Mouse (Mus musculus) A20 (cell line): ENCODE data around the gene March4.

Experiments
- DNase-seq: peaks from one replicate; pipeline ENCODE4 v3.0.0-alpha.2; 2011; ENCODE audit warnings: low read depth, low spot score

Gene March4

DNA sequence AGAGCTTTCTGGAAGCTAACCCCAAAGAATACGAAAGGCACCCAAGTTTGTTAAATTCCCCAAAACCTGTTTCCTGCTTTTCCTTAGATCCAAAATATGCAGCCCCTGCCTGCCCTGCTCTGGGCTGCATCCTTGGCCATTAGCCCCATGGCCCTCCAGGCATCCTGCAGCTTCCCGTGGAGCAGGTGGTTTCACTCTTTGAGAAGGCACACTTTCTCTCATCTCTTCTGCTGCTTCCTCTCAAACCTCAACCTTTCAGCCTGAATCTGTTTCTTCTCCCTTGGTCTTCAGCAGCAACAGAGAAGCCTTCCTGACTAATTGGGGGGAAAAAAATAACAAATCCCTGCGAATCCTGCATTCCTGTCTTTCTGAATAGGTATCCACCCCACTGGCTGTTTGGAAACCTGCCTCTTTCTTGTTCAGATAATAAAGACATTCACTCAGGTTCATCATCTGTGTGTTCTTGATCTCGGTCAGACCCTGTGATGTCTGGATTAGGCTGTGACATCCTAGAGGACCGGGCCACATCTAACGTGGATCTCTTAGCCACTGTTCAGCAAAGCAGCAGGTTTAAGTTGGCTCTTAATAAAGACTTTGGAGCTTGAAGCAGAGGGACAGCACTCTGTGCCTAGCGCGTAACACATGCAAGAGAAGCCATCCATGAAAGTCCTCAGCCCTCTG lies 6.1 kb downstream of the March4 start:
- no peak for DNase-seq

DNA sequence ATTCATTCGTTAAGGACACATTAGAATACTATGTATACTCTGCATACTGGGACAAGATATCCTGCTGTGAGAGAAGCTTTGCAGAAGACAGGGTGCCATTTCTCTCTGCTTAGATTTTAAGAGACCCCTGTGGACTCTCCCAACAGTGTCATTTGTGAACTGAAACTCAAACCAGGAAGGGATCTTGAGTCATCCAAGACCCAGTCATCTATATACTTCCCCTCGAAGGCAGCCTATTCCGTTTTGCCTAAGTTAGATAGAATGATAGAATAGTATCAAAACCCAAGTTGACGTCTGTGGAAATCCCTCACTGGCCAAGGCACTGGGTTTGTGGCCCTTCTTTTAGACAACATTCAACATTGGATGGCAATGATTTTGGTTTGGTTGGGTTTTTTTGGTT lies 7.5 kb downstream of the March4 start:
- DNase-seq: no peak

DNA sequence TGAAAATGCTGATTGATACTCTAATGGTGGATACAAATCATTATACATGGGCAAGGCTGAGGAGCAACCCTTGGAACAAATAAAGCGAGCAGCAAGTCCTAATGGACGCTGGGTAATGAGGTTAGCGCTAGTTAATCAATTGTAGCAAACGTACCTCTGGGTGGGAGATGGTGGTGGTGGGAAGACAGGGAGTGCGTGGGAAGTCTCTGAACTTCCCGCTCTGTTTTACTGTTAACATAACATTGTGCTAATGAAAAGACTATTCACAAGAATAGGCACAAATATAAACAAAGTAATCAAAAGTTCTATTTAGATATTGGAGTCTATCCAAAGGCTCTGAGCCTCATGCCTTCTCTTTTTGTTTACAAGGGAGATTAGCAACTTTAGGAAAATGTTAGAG lies 13.1 kb downstream of the March4 start:
- no peak for DNase-seq

DNA sequence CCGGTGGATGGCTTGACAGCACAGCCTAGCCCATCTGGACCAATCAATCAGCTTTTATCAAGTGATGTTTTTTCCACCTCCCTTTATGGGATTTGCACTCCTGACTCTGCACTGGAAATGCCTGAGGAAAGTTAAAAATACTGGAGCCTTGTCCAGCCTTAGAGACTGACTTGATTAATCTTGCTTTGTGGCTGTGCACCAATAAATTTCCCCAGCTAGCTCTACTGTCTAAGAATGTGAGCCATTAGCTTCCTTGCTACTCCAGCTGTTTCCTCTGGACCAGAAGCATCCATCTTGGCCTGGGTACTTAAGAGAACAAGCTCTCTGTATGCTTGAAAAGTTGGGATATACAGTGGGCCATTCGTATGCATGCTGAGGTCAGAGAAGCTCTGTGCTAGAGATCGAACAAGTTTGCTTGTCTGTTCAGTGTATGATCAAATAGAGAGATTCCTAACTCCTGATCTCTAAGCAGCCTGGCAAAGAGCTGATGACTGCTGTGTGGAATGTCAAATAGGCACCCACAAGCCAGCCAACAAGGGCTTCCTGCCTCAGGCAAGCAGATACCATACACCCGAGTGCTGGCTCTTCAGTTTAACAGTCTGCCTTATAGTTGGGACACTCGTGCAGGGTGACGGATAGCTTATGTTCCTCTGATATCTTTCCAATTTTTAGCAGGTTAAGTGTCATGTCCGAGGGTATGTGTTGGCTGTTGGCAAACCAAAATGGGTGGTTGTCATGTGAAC lies 25.8 kb downstream of the March4 start:
- no peak for DNase-seq

DNA sequence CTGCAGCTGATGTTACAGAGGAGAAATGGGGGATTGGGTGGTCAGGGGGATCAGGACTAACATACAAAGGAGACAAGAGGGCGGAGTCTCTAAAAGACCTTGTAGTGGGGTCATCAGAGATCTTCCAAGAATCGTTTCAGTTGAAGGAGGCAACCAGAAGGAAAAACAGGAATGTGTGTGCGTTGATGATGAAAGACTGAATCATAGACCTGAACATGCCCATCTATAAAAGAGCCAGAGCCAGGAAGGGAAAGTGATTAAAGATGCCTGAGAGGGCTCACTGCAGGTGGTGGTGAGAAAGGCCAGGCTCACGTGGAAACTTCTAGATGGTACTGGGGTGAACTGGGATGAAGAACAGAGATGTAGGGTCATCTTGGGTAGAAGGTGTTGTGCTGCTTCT lies 27.2 kb downstream of the March4 start:
- no peak for DNase-seq

DNA sequence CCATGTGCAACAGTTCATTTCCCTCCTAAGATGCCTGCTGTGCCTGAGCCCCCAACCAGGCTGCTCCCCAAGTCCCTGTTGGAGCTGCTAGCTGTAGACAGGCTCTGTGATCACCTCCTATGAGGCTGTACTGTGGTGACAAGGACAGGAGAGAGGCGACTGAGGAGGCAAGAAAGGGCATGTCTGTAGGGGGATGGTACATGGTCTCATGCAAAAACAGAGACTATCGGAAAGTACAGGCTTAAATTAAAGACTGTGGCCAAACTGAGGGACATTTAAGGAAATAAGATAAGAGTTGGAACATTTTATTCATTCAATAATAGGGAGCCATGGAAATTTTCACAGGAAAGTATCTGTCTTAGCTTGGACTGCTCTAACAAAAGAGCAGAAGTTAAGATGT lies 29.1 kb downstream of the March4 start:
- DNase-seq: no peak

DNA sequence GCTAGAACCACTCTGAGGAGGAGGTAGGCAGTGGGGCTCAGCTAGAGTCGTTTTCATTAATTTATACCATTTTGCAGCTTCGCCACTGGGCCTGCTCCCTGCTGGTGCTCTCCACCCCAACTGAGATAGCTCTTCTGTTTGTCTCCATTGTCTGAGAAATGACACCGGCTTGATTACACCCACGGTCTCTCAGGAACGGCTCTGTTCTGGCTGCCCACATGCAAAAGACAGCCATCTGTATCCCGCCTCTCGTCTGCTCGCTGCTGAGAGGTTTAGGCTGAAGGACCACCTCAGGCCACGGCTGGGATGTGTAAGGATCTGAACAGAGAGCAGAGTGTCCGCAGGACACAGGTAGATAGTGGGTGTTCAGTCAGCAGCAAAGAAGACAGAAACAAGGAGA lies 30.5 kb downstream of the March4 start:
- no peak for DNase-seq

DNA sequence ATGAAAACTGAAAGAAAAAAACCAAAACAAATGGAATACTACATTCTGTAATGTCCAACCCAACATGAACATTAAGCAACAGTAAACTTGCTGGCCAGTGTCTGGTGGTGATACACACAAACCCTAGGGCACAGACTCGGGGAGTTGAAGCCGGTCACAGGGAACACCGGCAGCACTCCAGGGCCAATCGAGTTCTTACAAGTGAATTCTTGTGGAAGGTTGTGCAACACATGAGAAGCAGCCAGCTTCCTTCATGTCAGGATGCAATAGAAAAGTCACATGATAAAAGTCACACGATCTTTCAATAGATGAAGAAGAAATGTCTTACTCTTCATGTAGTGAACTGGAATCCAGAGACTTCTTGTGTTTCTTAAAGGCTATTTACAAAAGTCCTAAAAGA lies 39.1 kb downstream of the March4 start:
- no peak for DNase-seq

DNA sequence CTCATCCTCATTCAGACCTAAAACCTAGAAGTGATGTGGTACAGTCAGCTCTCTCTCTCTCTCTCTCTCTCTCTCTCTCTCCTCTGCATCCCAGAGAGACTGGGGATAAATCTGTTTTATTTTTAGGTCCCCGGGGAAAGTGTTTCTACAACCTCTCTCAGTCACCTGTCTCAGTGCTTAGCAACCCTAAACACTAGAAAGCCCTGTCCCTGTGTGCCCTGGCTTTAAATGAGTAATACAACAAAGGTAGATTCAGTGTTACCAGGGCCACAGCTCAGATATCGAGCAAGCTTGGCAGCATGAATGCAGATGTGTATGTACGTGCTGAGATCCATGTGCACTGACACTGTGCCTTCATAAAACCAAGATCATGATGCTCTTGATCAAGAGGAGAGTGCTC lies 43.3 kb downstream of the March4 start:
- no peak for DNase-seq

DNA sequence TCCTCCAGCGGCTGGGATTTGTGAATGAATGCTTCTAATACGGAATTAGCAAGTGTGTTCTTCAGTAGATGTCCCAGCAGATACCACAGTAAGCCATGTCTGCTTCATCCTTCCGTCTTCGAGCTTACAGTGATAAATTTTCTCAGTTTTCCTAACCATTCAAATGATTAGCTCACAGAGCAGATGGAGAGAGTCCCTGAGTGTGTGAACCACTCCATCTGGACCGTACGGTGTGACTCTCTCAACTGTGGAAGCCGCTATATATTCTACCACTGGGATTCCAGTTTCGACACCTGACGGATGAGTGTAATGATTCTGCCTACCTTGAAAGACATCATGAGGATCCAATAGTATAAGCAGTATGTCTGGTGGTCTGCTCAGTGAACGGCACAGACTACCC lies 44.1 kb downstream of the March4 start:
- DNase-seq: no peak

DNA sequence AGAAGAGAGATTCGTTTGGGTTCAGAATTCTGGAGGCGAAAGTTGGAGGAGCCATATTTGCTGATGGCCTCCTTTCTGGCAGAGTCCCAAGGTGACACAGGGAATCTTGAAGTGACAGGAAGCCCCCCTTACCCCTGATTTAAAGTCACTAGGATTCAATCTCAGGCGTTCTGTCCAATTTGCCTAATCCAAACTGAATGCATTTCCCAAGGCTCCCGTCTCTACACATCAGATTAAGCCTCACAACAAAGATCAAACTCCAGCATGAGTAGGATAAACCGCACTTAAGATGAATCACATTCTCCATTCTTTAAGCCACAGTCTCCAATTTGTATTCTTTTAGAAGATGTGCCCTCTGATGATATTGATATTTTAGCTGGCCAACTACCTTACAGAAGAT lies 45.4 kb downstream of the March4 start:
- DNase-seq: no peak

DNA sequence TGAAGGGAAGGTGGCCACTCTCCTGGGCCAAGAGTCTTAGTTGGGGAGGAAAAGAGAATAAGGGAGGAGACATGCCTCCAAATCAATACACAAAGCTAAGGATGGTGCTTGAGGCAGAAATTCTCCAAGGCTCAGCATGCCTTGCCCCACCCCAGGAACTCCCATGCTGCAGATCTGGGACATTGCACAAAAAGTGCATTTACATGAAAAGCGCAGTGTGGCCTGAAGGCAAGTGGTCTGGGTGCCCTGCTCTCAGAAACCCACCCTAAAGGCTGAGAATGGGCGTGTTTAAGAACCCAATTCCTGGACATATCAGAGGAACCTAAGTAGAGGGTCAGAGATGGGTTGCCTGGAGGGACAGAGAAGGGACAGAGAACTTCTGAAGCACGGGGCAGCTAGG lies 45.9 kb downstream of the March4 start:
- no peak for DNase-seq

DNA sequence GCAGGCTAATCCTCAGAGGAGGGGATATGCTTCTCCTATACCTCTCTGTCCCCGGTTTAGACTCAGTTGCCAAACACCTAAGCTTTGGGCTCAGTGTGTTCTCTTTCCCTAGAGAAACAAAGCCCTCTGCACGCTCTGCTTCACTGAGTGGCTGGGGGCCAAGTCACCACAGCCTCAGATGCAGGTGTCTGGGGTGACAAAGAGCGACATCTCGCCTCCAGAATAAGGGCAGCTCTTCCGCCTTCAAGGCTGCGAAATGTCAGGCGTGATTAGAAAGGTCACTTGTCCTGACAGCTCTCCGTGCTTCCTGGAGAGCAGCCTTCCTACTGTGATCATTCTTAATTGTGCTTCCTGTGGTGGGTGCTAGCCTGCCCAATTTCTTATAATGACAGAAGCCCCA lies 46.5 kb downstream of the March4 start:
- DNase-seq: peak; percentile 56

DNA sequence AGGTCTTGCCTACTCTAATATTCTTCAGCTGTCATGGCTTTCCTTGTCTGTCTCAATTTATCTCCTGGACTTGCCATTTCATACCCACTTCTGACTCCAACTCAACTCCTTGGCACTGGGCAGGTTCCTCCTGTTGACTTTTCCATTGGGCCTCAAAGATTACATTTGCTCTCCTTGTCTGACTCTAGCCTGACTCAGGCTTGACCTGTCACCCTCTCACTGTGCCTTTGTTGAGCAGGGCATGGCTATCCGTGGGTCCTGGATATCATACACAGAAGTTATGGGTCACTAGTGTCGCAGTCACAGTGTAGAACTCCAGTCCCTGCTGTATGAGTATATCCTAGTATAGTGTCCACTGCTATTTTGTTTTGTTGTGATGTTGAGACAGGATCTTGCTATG lies 60.1 kb downstream of the March4 start:
- no peak for DNase-seq

DNA sequence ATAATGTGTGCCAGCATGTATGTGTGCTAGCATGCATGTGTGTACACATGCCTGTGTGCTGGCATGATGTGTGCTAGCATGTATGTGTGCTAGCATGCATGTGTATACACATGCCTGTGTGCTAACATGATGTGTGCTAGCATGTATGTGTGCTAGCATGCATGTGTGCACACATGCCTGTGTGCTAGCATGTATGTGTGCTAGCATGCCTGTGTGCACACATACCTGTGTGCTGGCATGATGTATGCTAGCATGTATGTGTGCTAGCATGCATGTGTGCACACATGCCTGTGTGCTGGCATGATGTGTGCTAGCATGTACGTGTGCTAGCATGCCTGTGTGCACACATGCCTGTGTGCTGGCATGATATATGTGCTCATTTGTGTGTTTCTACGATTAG lies 67.7 kb downstream of the March4 start:
- no peak for DNase-seq

DNA sequence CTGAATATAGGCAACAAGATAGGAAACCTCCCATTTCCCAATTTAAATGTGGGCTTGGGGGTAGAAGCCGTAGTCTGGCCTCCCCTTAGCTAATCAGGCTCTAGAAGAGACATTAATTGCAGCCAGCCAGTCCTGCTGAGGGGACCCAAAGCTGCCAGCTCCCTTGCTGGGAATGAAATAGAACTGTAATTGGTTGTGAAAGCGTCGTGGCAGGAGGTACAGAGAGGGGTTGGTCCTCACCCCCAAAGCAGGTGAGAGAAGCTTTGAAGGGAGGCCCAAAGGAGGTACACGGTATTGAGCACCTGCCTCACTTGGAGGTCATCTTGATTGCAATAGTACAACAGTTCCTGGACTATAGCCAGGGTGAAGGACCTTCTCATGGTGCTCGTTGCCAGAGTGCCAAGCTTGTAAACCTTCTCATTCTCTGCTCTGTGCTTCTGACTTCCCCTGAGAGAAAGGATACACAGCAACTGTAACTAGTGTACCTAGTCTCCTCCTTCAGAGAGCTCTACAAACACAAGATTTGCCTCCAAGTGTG lies 68.2 kb downstream of the March4 start:
- DNase-seq: no peak

DNA sequence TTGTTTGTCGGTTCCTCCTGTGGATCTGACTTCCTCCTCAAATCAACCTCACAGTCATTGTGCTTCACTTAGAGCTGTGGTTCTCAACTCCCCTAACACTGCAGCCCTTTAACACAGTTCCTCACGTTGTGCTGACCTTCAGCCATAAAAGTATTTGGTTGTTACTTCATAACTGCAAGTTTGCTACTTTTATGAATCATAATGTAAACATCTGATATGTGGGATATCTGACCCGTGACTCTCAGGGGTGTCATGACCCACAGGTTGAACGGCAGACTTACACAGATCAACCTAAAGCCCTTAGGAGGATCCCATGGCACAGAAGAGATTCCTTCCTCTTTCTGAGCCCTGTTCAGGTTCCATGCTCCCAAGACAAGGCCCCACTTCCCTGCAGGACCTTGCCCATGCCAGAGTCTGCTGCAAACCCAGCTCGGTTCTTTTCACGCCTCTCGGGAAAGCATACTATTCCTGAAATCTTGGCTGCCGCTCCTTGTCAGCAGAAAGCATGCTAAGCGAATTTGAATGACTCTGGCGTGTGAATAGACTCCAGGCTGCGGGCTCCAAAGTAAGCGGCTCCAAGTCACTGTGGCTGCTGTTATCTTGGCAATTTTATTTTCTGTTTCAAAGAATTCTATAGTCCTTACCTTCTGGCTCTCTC lies 71.7 kb downstream of the March4 start:
- DNase-seq: no peak

DNA sequence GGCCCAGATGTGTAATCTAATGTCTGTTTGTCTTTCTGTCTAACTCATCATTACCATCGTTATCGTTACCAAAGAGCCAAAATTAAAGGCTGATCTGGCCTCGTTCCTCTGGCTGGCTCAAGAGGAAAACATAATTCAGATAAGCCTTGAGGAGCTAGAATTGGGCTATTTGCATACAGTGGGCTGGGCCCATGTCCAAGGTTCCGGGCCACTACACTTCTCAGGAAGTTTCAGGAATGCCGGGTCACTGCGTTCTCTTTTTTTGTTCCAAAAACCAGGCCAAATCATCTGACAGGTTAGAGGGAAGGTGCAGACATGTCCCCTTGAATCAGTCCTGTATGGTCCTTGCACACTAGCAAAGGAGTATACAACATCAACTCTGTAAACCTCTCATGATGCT lies 74.2 kb downstream of the March4 start:
- DNase-seq: no peak

DNA sequence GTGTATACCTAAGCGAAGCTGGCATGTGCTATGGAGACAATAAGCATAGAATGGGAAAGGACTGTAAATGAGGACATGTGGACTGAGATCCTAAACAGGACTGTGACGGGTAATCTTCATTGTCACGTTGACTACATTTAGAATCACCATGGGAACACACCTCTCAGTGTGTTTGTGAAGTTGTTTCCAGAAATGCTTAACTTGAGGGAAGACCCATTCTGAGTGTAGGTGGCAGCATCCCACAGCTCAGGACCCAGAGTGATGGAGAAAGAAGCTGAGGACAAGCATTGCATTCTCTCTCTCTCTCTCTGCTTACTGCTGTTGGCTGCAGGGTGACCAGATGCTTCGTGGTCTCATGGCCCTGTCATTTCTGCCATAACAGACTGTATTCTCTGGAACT lies 79.1 kb downstream of the March4 start:
- no peak for DNase-seq

DNA sequence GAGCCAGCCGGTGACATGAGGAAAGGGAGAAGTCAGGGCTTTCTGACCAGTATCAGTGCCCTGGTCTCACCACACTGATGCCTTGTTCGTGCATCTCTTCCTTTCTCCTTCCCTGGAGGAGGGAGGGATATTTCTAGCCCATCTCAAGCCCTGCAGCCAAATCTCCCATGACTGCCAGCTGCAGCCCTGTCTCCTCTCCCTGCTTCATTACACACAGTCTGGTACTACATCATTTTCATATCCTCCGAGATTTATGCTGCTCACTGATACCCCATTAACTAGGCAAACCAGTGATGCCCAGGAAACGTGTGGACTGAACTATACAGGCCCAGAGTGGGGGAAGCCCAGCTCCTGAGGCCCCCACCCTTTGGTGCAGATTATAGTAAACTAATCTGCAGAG lies 80.8 kb downstream of the March4 start:
- no peak for DNase-seq

DNA sequence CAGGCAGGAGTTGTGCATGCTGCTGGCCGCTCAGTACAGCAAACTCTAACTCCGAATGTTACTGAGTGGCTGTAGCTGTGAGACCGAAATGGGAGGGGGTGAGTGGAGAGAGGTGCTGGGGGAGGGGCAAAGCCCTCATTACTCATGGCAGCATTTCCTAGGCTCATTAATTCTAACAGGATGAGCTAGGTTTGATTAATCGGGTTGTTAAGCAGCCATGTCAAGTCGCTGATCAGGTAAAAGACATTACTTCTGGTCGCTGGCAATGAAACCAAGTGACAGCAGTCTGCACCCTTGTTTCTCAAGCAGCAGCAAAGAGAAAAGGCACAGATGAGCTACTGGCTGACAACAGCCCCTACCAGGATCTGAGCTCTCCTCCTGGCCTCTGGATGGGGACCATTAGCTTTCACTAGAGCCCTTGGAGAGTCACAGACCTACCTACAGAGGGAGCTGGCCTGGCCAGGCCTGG lies 82.0 kb downstream of the March4 start:
- DNase-seq: no peak

DNA sequence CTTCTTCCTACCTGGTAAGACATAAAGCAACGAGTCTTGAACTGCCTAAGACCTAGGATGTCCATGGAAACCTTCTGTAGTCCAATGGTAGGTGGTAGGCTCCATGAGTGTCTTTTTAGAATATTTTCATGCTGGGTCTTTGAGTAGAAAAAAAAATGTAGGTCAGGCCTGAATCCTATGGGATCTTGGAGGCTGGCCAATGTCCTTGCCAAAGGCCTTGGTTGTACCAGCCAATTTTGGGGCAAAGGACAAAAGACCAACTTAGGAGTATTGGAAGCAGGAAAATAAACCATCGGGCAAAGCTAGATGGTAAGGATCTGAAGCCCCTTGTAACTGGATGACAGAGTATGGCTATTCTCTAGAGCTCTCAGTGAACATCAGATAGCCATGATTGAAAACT lies 83.9 kb downstream of the March4 start:
- no peak for DNase-seq

DNA sequence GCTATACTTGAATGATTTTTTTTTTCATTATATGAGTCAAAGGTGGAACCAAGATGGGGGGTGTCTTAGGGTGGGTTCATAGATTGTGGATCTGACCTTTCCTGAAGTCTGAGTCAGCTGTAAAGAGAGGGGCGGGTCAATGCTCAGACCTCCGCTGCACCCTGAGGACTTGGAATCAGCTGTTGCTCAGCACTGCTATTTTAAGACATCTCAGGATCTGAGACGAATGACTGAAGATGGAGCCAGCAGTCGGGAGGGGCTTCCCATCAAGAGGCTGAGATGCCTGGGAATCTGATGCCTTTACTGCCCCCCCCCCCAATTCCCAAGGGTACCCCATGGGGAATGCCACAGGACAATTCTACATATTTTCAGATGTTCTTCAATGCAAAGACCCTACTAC lies 85.9 kb downstream of the March4 start:
- DNase-seq: no peak
